Mouse (Mus musculus) forebrain, embryonic 12.5 days (tissue): Measurements from ENCODE around the gene Gm11214. TPM values are rescaled to one million over a fixed set of nuclear protein-coding genes. Genes with fewer than 3 reads are reported as not detected.

Source experiments
- ATAC-seq: fragments of 200-750 bp; cut with Nextera tagmentation; 2 replicates; pipeline ENCODE4 v1.8.0; 2017; ENCODE audit warnings: moderate TSS enrichment; ENCODE audit not compliant: low FRiP score
- H3K27ac ChIP-seq: fragments of 300-500 bp; sonication (generic); 2 replicates; pipeline ENCODE4 v1.5.1; 2016; ENCODE audit warnings: mild to moderate bottlenecking
- H3K27me3 ChIP-seq: fragments of 300-500 bp; sonication (generic); 2 replicates; pipeline ENCODE4 v1.6.1; 2016; ENCODE audit warnings: mild to moderate bottlenecking
- H3K36me3 ChIP-seq: fragments of 300-500 bp; sonication (generic); replicated peaks from 2 replicates; pipeline ENCODE4 v1.6.1; 2016; ENCODE audit warnings: mild to moderate bottlenecking
- H3K4me1 ChIP-seq: fragments of 300-500 bp; sonication (generic); 2 replicates; pipeline ENCODE4 v1.6.1; 2016
- H3K4me2 ChIP-seq: fragments of 300-500 bp; sonication (generic); 2 replicates; pipeline ENCODE4 v1.6.1; 2016; ENCODE audit warnings: mild to moderate bottlenecking, moderate library complexity
- H3K4me3 ChIP-seq: fragments of 300-500 bp; sonication (generic); replicated peaks from 2 replicates; pipeline ENCODE4 v1.5.1; 2016; ENCODE audit warnings: mild to moderate bottlenecking
- H3K9ac ChIP-seq: fragments of 300-500 bp; sonication (generic); 2 replicates; pipeline ENCODE4 v1.6.1; 2016; ENCODE audit warnings: mild to moderate bottlenecking
- H3K9me3 ChIP-seq: fragments of 300-500 bp; sonication (generic); 2 replicates; pipeline ENCODE4 v1.6.1; 2016
- WGBS: fragments of 180-500 bp; shearing (Covaris S2); methylation state at CpG from one replicate; pipeline ENCODE4 v1.1.7; 2016; 5-methylcytosine and 5-hydroxymethylcytosine counted together
- polyA plus RNA-seq: library from polyadenylated mRNA; unstranded; fragments of >200 nt; fragmentation: Nextera tagmentation; extraction: Ambion mirVana; gene quantifications from 2 replicates; pipeline ENCODE4 v1.2.1, GENCODE M21; 2016

The Gm11214 gene
- polyA plus RNA-seq, 1 experiment from 2014 or later, result not detected

GRCm38 (mm10) chr4:63643956-63644726, 19.0 kb downstream of the Gm11214 start:
- H3K4me1 ChIP-seq, result no peaks in the 10 kb centered on the region
- no peak overlapping the region for H3K4me3 ChIP-seq
- H3K36me3 ChIP-seq, result no peaks in the 10 kb centered on the region
- no peaks in the 10 kb centered on the region for H3K9me3 ChIP-seq
- H3K27me3 ChIP-seq, result no peaks in the 10 kb centered on the region
- no peak overlapping the region for H3K27ac ChIP-seq
- ATAC-seq, result no peak
- no peak overlapping the region for H3K9ac ChIP-seq
- H3K4me2 ChIP-seq, result no peak overlapping the region

GRCm38 (mm10) chr4:63639842-63640241, 23.3 kb downstream of the Gm11214 start:
- Histone ChIP-seq H3K4me3 (no peak overlapping the region), H3K27me3 (no peaks in the 10 kb centered on the region), H3K27ac (no peak overlapping the region), H3K36me3 (no peaks in the 10 kb centered on the region), H3K9ac (no peak overlapping the region), H3K9me3 (no peaks in the 10 kb centered on the region), H3K4me1 (no peaks in the 10 kb centered on the region), H3K4me2 (no peak overlapping the region)
- 77% methylated on average over 2 of the region's 2 CpGs for WGBS
- ATAC-seq, result no peak

GRCm38 (mm10) chr4:63638603-63639002, 24.6 kb downstream of the Gm11214 start:
- 81% methylated on average over 1 of the region's 1 CpGs for WGBS
- no peak overlapping the region for H3K27ac ChIP-seq
- no peak overlapping the region for H3K4me3 ChIP-seq
- no peaks in the 10 kb centered on the region for H3K36me3 ChIP-seq
- no peak overlapping the region for H3K4me2 ChIP-seq
- H3K27me3 ChIP-seq, result no peaks in the 10 kb centered on the region
- no peak for ATAC-seq
- H3K4me1 ChIP-seq, result no peaks in the 10 kb centered on the region
- H3K9ac ChIP-seq, result no peak overlapping the region
- H3K9me3 ChIP-seq, result no peaks in the 10 kb centered on the region

- Histone ChIP-seq H3K4me3 (no peak overlapping the region), H3K4me2 (no peak overlapping the region), H3K9me3 (no peaks in the 10 kb centered on the region), H3K27me3 (no peaks in the 10 kb centered on the region), H3K9ac (no peak overlapping the region), H3K4me1 (no peaks in the 10 kb centered on the region), H3K27ac (no peak overlapping the region), H3K36me3 (no peaks in the 10 kb centered on the region)
- 83% methylated on average over 2 of the region's 2 CpGs for WGBS
- ATAC-seq, result no peak
These were observed 30.0 kb downstream of the Gm11214 start for GRCm38 (mm10) chr4:63633181-63633580.

- Histone ChIP-seq H3K27ac (no peak overlapping the region), H3K9ac (no peak overlapping the region), H3K4me1 (no peaks in the 10 kb centered on the region), H3K4me2 (no peak overlapping the region), H3K4me3 (no peak overlapping the region), H3K9me3 (no peaks in the 10 kb centered on the region), H3K27me3 (no peaks in the 10 kb centered on the region), H3K36me3 (no peaks in the 10 kb centered on the region)
- 89% methylated on average over 8 of the region's 8 CpGs for WGBS
- ATAC-seq, result no peak
These were observed 36.1 kb downstream of the Gm11214 start for GRCm38 (mm10) chr4:63627111-63627510.

- H3K4me1 ChIP-seq, result no peaks in the 10 kb centered on the region
These were observed 37.6 kb downstream of the Gm11214 start for GRCm38 (mm10) chr4:63625563-63626080.

GRCm38 (mm10) chr4:63622378-63622835, 40.8 kb downstream of the Gm11214 start, which contains the start of gene Tex48:
Gene Tex48 (minus strand): TSS chr4:63622428.
- Histone ChIP-seq H3K4me1 (no peaks in the 10 kb centered on the region), H3K36me3 (no peaks in the 10 kb centered on the region), H3K4me2 (no peak within 1 kb of the TSS), H3K9me3 (no peaks in the 10 kb centered on the region), H3K4me3 (no peak within 1 kb of the TSS), H3K27me3 (no peaks in the 10 kb centered on the region), H3K27ac (no peak within 1 kb of the TSS), H3K9ac (no peak within 1 kb of the TSS)
- ATAC-seq, result no peak
- 60% methylated on average over 5 of the region's 5 CpGs for WGBS

More at GRCm38 (mm10) chr4:63625563-63626080, 37.6 kb downstream of the Gm11214 start:
- Histone ChIP-seq H3K36me3 (no peaks in the 10 kb centered on the region), H3K27ac (no peak overlapping the region), H3K9ac (no peak overlapping the region), H3K9me3 (no peaks in the 10 kb centered on the region), H3K4me2 (no peak overlapping the region), H3K4me3 (no peak overlapping the region), H3K27me3 (no peaks in the 10 kb centered on the region)
- no peak for ATAC-seq
- WGBS, result 86% methylated on average over 3 of the region's 3 CpGs

- Histone ChIP-seq H3K36me3 (no peaks in the 10 kb centered on the region), H3K4me2 (no peak overlapping the region), H3K4me3 (no peak overlapping the region), H3K27me3 (no peaks in the 10 kb centered on the region), H3K9me3 (no peaks in the 10 kb centered on the region), H3K9ac (no peak overlapping the region), H3K4me1 (no peaks in the 10 kb centered on the region), H3K27ac (no peak overlapping the region)
- ATAC-seq, result no peak
- 88% methylated on average over 2 of the region's 2 CpGs for WGBS
These were observed 41.3 kb downstream of the Gm11214 start for GRCm38 (mm10) chr4:63621861-63622260.

Other genes starting within 250 kb of the Gm11214 start
- 9.4 and 10.5 TPM in 2 replicates for gene Whrn, start 167.4 kb downstream of the Gm11214 start, polyA plus RNA-seq
- gene Atp6v1g1, start 118.6 kb downstream of the Gm11214 start, polyA plus RNA-seq, result 341 and 346 TPM in 2 replicates
- gene Tmem268, start 104.6 kb downstream of the Gm11214 start, polyA plus RNA-seq, result 6.6 and 7.3 TPM in 2 replicates
- not detected in 2 replicates for gene Gm11213, start 58.1 kb downstream of the Gm11214 start, polyA plus RNA-seq
- not detected in 2 replicates for gene Tex48, start 41.0 kb downstream of the Gm11214 start, polyA plus RNA-seq
- not detected in 2 replicates for gene Tnfsf15, start 81.7 kb upstream of the Gm11214 start, polyA plus RNA-seq
- not detected in 2 replicates for gene Tnfsf8, start 198.0 kb upstream of the Gm11214 start, polyA plus RNA-seq